Mouse (Mus musculus): Measurements from ENCODE around the gene Gpsm3. TPM values are rescaled to one million over a fixed set of nuclear protein-coding genes. Genes with fewer than 3 reads are reported as not detected.

Gpsm3 gene
- polyA plus RNA-seq, 2 experiments: 3.7 to 7.9 TPM

GRCm38 (mm10) chr17:34603375-34604060 is 13.9 kb downstream of the Gpsm3 start, which contains the start of gene Rnf5:
TSS of gene Rnf5 (minus strand) at chr17:34603690.
- peak within 1 kb of the TSS; percentile 55 for H3K9ac ChIP-seq (ENCODE audit: low read depth, low read length, severe bottlenecking)
- no peaks in the 10 kb centered on the region for H3K9me3 ChIP-seq (ENCODE audit: control insufficient read depth, low read length)
- peaks cover 27% of the 10 kb centered on the region for H3K36me3 ChIP-seq (ENCODE audit: control insufficient read depth, insufficient read depth, low read length)
- under 1% methylated on average over 29 of the region's 30 CpGs for WGBS
- ATAC-seq (ENCODE audit: low FRiP score, low read depth) (peak; percentile 95), DNase-seq (ENCODE audit: low spot score) (peak; percentile 100)
- peak within 1 kb of the TSS; percentile 92 for H3K4me2 ChIP-seq (replicated peaks; ENCODE audit: low read depth, low read length, severe bottlenecking)
- no peak for TF ChIP-seq POLR2A (IDR thresholded peaks at IDR 0.05; ENCODE audit: borderline replicate concordance, extremely low read depth, insufficient read depth, insufficient read length)
- H3K27ac ChIP-seq (replicated peaks; ENCODE audit: low read depth, low read length): peak within 1 kb of the TSS; percentile 71
- peaks cover 24% of the 10 kb centered on the region for H3K4me1 ChIP-seq (ENCODE audit: control insufficient read depth, insufficient read depth, low read length)
- H3K27me3 ChIP-seq (ENCODE audit: control insufficient read depth, insufficient read depth, low read length): no peaks in the 10 kb centered on the region
- peak within 1 kb of the TSS; percentile 95 for H3K4me3 ChIP-seq (replicated peaks; ENCODE audit: low read length)

GRCm38 (mm10) chr17:34604061-34604508 is 14.5 kb downstream of the Gpsm3 start, which contains the start of gene Agpat1:
TSS of gene Agpat1 (plus strand) at chr17:34604262.
- Histone ChIP-seq H3K36me3 (ENCODE audit: control insufficient read depth, insufficient read depth, low read length) (peaks cover 30% of the 10 kb centered on the region), H3K9ac (ENCODE audit: low read depth, low read length, severe bottlenecking) (peak within 1 kb of the TSS; percentile 88), H3K27ac (replicated peaks; ENCODE audit: low read depth, low read length) (peak within 1 kb of the TSS; percentile 71), H3K9me3 (ENCODE audit: control insufficient read depth, low read length) (no peaks in the 10 kb centered on the region), H3K4me3 (replicated peaks; ENCODE audit: low read length) (peak within 1 kb of the TSS; percentile 95), H3K27me3 (ENCODE audit: control insufficient read depth, insufficient read depth, low read length) (no peaks in the 10 kb centered on the region), H3K4me2 (replicated peaks; ENCODE audit: low read depth, low read length, severe bottlenecking) (peak within 1 kb of the TSS; percentile 92), H3K4me1 (ENCODE audit: control insufficient read depth, insufficient read depth, low read length) (peaks cover 26% of the 10 kb centered on the region)
- peak; percentile 89 for ATAC-seq (ENCODE audit: low FRiP score, low read depth)
- DNase-seq (ENCODE audit: low spot score): peak; percentile 100
- WGBS: 0% methylated on average over 35 of the region's 35 CpGs
- TF ChIP-seq POLR2A (IDR thresholded peaks at IDR 0.05; ENCODE audit: borderline replicate concordance, extremely low read depth, insufficient read depth, insufficient read length): no peak

- Histone ChIP-seq H3K9me3 (ENCODE audit: control insufficient read depth, low read length) (no peaks in the 10 kb centered on the region), H3K4me2 (replicated peaks; ENCODE audit: low read depth, low read length, severe bottlenecking) (peak overlapping the region; percentile 92), H3K27me3 (ENCODE audit: control insufficient read depth, insufficient read depth, low read length) (no peaks in the 10 kb centered on the region), H3K4me1 (ENCODE audit: control insufficient read depth, insufficient read depth, low read length) (peaks cover 26% of the 10 kb centered on the region), H3K9ac (ENCODE audit: low read depth, low read length, severe bottlenecking) (peak overlapping the region; percentile 88), H3K36me3 (ENCODE audit: control insufficient read depth, insufficient read depth, low read length) (peaks cover 30% of the 10 kb centered on the region), H3K4me3 (replicated peaks; ENCODE audit: low read length) (peak overlapping the region; percentile 95), H3K27ac (replicated peaks; ENCODE audit: low read depth, low read length) (peak overlapping the region; percentile 71)
- ATAC-seq (ENCODE audit: low FRiP score, low read depth) (no peak; the same call in 1 of the 2 replicates), DNase-seq (ENCODE audit: low spot score) (no peak)
- no peak for TF ChIP-seq POLR2A (IDR thresholded peaks at IDR 0.05; ENCODE audit: borderline replicate concordance, extremely low read depth, insufficient read depth, insufficient read length)
- WGBS: 12% methylated on average over 24 of the region's 24 CpGs
These were observed 15.1 kb downstream of the Gpsm3 start for GRCm38 (mm10) chr17:34604511-34605237.

- ATAC-seq (ENCODE audit: low FRiP score, low read depth) (peak; percentile 50), DNase-seq (ENCODE audit: low spot score) (peak; percentile 96)
- H3K4me2 ChIP-seq (replicated peaks; ENCODE audit: low read depth, low read length, severe bottlenecking): peak overlapping the region; percentile 92
- peak overlapping the region; percentile 88 for H3K9ac ChIP-seq (ENCODE audit: low read depth, low read length, severe bottlenecking)
- WGBS: 0% methylated on average over 23 of the region's 30 CpGs
- H3K4me3 ChIP-seq (replicated peaks; ENCODE audit: low read length): peak overlapping the region; percentile 95
- H3K27ac ChIP-seq (replicated peaks; ENCODE audit: low read depth, low read length): peak overlapping the region; percentile 44
- peaks cover 26% of the 10 kb centered on the region for H3K36me3 ChIP-seq (ENCODE audit: control insufficient read depth, insufficient read depth, low read length)
- H3K27me3 ChIP-seq (ENCODE audit: control insufficient read depth, insufficient read depth, low read length): no peaks in the 10 kb centered on the region
- no peaks in the 10 kb centered on the region for H3K9me3 ChIP-seq (ENCODE audit: control insufficient read depth, low read length)
- TF ChIP-seq POLR2A (IDR thresholded peaks at IDR 0.05; ENCODE audit: borderline replicate concordance, extremely low read depth, insufficient read depth, insufficient read length): 0 out of 2 replicates have a peak, but pooled peaks have one; percentile 73
- peaks cover 26% of the 10 kb centered on the region for H3K4me1 ChIP-seq (ENCODE audit: control insufficient read depth, insufficient read depth, low read length)
These were observed 16.0 kb downstream of the Gpsm3 start for GRCm38 (mm10) chr17:34605609-34606008.

All from limb, embryonic 14.5 days (tissue).